Mouse (Mus musculus) c-Kit-positive CD71-positive TER-119-negative erythroid progenitor cells, embryonic 14.5 days (primary cell): Measurements from ENCODE around the gene Nqo2.

Experiments
- DNase-seq: peaks from one replicate; pipeline ENCODE4 v3.0.0-alpha.2; 2013; ENCODE audit warnings: low read depth

Nqo2 gene

DNA sequence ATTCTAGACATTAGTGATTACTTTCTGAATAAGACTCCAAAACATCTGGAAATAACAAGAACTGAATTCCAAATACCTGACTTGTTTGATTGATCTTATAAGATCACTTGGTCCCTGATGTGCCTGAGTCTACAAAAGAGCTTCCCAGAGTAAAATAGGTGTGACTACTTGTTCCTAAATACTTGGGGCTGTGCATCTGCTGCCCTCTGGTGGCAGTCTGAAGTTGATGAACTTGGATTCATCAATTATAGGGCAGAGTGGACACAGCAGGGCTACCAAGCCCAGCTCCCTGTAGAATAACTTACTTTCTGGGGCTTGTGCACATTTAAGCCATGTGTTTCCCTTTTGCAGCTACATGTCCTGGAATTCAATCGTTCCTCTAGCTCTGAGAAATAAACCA is 30.7 kb downstream of the Nqo2 start:
- DNase-seq, result peak; percentile 73

DNA sequence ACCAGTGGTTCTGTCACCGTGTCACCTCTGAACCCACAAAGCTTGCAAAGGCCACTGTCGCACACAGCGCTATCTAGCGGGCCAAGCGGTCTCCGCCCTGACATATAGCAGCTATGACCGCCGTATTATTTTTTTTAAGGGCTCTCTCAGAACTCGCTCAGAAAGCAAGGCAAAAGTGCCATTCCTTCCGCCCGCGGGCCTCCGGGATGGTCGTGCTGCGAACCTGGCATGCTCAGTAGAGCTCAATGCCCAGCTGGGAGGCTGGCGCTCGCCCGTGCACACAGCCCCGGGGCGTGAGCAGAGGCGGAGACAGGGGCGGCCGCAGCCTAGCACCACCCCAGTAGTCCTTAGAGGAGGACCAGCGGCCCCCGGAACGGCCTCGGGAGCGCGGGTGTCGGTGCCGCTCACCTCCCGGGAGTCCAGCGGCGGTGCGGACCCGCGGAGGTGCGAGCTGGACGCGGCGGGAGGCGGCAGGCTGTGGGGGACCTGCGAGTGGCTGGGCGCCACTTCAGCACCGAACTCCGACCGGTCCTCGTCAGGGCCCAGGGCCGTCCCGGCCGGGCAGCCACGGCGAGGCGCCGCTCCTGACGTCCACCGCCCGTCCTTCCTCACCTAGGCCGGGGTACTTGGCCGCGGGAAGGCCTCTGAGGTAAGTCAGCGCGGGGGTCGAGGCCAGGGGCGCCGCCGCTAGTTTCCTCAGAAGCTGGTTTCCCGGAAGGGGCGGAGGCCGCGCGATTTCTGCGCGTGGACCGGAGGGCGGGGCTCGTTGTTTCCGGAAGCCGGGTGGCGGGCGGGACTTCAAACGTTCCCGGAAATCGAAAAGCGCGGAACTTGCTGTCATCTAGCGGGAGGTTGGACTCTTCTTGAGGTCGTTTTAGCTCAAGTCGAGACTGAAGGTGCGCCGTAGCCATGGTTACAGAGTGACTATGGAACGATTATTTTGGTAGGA is 37.8 kb downstream of the Nqo2 start, which contains the start of the genes Ripk1 and Serpinb6a:
TSS of gene Ripk1 (plus strand) at position 306 of the 949 bp plus-strand sequence.
TSS of gene Serpinb6a (minus strand) at position 737 of the 949 bp plus-strand sequence.
- peak; percentile 90 for DNase-seq

DNA sequence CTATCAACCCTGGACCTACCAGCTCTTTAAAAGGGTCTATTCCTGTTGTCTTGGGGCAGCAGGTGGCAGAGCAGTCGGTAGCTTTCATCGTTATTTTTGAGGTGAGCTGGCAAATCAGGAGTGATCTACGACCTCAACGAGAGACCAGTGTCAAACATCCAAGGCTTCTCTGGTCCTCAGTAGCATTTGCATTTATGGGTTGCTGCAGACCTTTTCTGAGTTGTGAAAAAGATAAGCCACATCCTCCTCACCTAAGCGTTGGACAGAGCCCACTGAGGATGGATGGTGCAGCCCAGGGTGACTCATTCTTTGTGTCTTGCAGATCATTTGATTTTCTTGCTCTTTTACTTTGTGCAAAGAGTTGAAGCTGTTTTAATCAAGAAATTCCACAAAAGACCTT is 38.6 kb downstream of the Nqo2 start:
- DNase-seq, result peak; percentile 13

DNA sequence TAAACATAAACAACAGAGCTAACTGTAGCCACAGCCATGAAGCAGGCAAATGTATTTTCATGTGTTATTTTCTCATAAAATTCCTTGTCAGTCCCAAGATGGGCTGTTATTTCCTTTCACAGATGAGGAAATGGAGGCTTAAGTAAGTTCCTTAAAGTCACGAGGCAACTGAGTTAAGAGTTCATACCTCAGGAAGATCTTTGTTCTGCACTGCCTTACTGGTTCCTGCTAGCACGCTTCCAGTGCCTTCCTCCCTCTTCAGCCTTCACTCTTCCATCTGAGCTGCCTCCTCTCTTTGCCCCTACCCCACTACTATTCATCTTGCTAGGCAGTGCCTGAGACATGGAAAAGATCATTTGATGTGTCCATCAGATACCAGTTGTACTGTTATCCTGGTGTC is 42.7 kb downstream of the Nqo2 start:
- DNase-seq, result no peak

DNA sequence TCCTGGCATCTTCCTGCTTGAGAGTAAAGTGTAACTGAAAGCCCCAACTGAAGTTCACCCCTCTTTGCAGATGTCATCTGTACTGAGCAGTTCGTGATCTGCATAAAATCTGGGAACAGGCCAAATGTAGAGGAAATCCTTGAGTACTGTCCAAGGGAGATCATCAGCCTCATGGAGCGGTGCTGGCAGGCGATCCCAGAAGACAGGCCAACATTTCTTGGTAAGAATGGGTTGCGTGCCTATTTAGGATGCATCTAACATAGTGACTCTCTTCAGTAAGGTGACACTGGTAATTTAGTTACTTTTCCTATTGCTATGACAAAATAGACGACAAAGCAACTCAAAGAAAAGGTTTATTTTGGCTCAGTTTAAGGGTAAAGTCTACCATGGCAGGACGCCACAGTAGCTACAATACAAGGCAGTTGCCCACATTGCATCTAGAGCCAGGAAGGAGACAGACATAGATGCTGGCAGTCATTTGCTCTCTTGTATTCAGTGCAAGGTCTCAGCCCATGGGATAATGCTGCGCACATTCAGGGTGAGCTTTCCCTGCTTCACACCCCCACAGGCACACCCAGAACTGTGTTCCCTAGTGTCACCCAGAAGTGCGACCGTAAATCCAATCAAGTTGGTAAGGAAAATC is 52.6 kb downstream of the Nqo2 start:
- DNase-seq, result no peak

DNA sequence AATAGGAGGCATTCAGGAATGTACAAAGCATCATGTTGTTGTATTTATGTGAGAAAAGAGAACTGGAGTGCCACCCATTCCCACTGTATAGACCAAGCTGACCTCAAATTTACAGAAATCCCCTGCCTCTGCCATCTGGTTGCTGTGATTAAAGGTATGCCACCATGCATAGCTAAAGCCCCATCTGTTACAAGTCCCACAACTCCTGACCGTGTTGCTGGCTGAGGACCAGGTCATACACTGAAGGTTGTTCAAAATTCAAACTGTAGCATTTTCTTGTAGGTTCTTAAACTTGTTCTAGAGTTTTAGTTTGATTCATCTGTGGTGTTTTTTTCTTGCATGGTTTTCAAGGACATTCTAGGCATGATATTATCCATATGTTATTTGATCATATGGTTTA is 54.0 kb downstream of the Nqo2 start:
- no peak for DNase-seq

DNA sequence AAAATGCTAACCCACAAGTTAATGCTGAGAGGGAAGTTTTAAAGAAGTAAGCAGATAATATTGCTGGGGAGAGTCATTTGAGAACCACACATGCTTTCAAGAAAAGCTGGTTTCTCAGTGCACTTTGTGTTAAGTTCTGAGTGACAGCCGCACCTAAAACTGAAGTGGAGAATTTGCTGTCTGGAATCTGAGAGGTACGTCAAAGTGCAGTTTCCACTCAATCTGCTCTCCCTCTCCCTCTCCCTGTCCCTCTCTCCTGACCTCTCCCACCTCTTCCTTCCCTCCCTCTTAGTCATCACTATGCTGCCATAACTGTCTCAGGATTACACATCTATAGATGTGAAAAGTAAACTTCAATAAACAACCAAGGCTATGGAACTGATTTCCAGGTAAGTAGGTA is 57.5 kb downstream of the Nqo2 start:
- DNase-seq, result no peak

DNA sequence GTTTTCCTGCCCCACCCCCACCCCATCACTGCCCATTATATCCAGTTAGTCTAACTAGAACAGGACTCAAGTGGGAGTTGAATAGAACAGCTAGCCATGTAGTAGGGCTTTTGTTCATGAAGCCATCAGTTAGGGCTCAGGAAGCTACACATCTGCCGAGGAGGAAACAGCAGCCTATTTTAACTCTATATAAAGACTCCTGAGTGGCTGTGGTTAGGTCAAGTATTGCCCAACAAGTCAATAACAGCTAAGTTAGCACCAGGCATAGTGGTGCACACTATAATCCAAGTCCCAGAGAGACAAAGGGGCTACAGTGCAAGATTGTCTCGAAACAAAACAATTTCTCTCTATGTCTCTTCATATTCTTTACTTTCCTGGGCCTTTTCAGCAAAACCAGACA is 67.6 kb downstream of the Nqo2 start:
- no peak for DNase-seq

DNA sequence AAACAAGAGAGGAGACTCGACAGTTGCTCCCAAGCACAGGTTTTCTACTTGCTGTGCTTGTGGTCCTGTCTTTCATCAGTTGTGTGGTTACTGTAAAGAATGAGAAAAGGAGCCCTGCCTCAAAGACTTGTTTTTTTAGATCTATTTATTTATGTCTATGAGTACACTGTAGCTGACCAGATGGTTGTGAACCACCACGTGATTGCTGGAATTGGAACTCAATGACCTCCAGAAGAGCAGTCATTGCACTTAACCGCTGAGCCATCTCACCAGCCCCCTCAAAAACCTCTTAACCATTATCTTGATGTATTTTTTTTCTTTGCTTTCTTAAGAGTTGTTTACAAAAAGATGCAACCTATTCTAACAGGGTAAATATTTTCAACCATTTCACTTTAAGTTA is 70.9 kb downstream of the Nqo2 start:
- DNase-seq, result no peak

DNA sequence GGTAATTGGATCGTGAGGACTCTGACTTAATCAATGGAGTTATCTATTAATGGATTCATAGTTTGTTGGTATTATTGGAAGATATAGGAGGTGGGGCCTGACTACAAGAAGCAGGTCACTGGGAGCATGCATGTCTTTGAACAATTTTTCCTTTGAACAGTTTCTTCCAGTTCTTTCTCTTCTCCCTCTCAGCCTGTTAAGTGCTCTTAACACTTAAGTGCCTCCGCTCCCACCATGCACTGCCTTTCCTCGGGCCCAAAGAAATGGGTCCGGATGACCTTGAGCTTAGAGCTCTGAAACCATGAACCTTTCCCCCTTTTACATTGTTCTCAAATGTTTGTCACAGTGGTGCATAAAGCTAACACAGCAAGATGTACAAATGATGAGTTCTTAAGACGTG is 72.2 kb downstream of the Nqo2 start:
- no peak for DNase-seq

DNA sequence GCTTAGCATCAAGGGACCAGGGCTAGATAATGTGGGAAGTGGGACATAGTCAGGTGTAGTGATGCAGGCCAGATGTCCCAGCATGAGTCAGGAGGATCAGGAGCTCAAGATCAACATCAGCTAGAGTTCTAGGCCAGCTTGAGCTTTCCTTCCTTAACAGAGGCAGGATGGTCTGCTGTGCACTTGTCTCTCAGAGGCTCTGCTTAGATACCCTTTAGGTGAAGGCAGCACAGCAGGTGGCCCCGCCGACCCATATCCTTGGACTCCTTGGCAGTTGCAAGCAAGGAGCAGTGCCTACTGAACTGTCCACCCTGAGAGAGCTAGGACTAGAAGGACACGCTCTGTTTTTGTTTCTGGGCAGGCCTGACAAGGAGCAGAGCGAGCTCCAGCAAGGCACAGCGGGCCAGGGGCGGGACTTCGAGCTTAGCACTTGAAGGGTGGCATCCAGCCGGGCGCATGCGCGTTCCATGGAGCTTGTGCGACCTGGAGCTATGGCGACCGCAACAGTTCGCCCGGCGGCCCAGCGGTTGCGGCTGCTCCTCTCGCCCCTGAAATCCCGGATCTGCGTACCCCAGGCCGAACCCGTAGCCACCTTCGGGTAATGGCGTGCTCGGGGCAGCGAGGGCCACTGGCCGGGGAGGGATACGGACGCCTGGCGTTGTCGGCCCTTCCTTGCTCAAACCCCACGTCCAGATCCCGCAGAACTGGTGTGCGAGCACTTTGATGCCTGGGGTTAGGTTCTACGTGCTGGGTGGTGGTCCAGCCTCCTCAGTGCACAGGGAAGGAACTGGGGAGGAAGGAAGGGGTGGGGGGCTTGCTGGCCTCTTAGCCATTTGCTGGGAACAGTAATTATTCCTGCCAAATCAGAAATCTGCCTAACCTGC is 72.9 kb downstream of the Nqo2 start, which contains the start of gene Bphl:
TSS of gene Bphl (plus strand) at position 426 of the 884 bp plus-strand sequence.
- DNase-seq, result peak; percentile 90

DNA sequence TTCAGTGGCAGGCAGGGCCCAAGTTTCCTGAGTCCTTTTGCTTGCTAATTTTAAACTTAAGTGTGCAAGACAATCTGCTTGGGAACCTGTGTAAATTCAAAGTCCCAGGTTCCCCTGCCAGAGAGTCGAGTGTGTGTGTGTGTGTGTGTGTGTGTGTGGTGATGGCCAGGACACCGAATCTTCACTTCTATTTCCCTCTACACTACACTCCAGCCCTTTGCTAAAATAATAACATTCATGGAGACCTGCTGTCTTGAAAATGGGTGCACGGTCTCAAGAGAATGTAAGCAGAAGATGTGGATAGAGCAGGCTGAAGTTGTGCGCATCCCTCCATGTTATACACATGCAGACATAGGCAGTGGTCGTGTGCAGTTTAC is 73.6 kb downstream of the Nqo2 start:
- DNase-seq, result peak; percentile 19
